Mouse (Mus musculus): ENCODE results near the gene Olfr820. TPM values are rescaled to one million over a fixed set of nuclear protein-coding genes. Genes with fewer than 3 reads are reported as not detected.
"Not testable (repeated sequence)": the region's sequence is repeated elsewhere in the genome, so short reads cannot be mapped to it uniquely, and the experiment has no call there.

Gene Olfr820
- polyA plus RNA-seq (2016; fragmentation: Nextera tagmentation; extraction: Ambion mirVana) = not detected in 2 replicates

DNA sequence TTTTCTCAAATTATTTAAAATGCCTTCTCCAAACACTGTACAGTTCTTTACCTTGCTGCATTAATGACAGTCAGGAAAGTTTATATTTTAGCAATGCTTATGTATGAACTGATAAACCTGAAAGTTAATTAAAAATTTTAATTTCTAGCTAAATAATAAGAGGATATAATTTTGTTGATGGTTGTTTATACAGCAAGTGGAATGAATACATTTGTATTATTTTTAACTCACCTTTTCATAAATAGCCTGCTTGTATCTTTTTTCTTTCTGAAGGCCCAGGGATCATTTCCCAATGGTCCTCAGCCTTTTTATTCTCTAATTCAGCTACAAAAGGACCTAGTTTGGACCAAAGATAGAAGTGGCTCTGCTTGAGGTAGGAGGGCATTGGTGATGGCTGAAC lies at the start of gene Olfr820:
Gene Olfr820 (plus strand): TSS at position 301 of the 400 bp plus-strand sequence.
- Histone ChIP-seq H3K4me1 (no peaks in the 10 kb centered on the region), H3K4me3 (no peak within 1 kb of the TSS), H3K36me3 (no peaks in the 10 kb centered on the region), H3K27ac (no peak within 1 kb of the TSS), H3K9me3 (no peaks in the 10 kb centered on the region), H3K27me3 (replicated peaks) (no peaks in the 10 kb centered on the region), H3K9ac (no peak within 1 kb of the TSS), H3K4me2 (replicated peaks) (no peak within 1 kb of the TSS)
- no peak for ATAC-seq (ENCODE audit: low FRiP score, low read depth)

DNA sequence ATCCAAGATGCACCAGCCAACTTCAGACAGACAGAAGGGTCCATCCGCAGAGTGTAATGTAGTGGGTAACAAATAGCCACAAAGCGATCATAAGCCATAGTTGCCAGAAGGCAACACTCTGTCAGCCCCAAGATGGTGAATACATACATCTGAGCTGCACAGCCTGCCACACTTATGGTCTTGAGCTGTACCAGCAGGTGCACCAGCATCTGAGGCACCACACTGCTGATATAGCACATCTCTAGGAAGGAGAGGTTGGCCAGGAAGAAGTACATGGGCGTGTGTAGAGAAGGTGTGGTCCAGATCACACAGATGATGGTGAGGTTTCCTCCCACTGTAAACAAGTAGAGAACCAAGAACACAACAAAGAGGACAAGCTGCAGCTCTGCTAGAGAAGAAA lies 46.2 kb upstream of the Olfr820 start:
- H3K27ac ChIP-seq; H3K4me1 ChIP-seq; H3K4me3 ChIP-seq; H3K9me3 ChIP-seq; H3K9ac ChIP-seq; H3K36me3 ChIP-seq; H3K27me3 ChIP-seq (replicated peaks); ATAC-seq (ENCODE audit: low FRiP score, low read depth); H3K4me2 ChIP-seq (replicated peaks): not testable (repeated sequence)
- 100% methylated on average over 2 of the region's 3 CpGs for WGBS

DNA sequence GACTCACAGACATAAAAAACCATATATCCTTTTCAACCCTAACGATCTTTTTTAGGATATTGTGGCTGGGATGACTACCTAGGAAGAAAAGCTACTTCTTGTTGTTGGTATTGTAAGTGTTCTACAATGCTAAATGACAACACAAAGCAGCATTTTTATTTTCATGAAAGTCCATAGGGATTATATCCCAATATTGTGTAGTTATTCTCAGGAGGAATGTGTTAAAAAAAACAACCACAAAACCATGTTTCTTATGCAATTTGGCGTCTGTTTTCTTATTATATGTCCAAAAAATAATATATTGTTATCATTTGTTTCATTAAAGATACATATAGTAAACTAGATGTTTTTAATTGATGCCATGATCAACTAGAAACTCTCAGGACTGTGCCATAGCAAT lies 45.3 kb upstream of the Olfr820 start, which contains the start of gene Olfr819:
Gene Olfr819 (minus strand): TSS at position 101 of the 400 bp plus-strand sequence.
- 85% methylated on average over 2 of the region's 2 CpGs for WGBS
- H3K36me3 ChIP-seq, H3K27ac ChIP-seq: not testable (repeated sequence)

DNA sequence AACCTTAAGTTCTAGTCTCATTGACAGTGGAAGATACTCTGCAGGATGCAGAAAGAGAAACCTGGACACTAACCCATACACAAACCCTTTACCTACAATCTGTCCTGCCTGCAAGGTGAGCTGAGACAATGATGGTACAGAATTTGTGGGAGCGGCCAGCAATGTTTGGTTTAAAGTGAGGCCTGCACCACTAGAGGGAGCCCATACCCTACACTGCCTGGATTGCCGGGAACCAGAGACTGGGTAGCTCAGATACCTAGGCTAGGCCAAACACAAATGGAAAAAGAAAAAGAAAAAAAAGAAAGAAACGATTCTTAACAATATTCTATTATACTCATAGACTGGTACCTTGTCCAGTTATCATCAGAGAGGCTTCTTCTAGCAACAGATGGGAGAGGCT lies 39.4 kb upstream of the Olfr820 start:
- ATAC-seq (ENCODE audit: low FRiP score, low read depth) = peak; percentile 72
- H3K4me2 ChIP-seq (replicated peaks); H3K9ac ChIP-seq; H3K9me3 ChIP-seq; H3K27me3 ChIP-seq (replicated peaks); H3K4me3 ChIP-seq; H3K27ac ChIP-seq; H3K4me1 ChIP-seq; H3K36me3 ChIP-seq: not testable (repeated sequence)
- whole genome bisulfite sequencing = no CpG with 5 or more reads among the region's 3 CpGs

More for the DNA sequence above, 45.3 kb upstream of the Olfr820 start, which contains the start of gene Olfr819:
- ATAC-seq (ENCODE audit: low FRiP score, low read depth); H3K4me1 ChIP-seq; H3K27me3 ChIP-seq (replicated peaks); H3K4me2 ChIP-seq (replicated peaks); H3K9ac ChIP-seq; H3K9me3 ChIP-seq; H3K4me3 ChIP-seq: not testable (repeated sequence)

DNA sequence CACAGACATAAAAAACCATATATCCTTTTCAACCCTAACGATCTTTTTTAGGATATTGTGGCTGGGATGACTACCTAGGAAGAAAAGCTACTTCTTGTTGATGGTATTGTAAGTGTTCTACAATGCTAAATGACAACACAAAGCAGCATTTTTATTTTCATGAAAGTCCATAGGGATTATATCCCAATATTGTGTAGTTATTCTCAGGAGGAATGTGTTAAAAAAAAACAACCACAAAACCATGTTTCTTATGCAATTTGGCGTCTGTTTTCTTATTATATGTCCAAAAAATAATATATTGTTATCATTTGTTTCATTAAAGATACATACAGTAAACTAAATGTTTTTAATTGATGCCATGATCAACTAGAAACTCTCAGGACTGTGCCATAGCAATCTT lies 36.4 kb upstream of the Olfr820 start, which contains the start of gene Olfr247:
Gene Olfr247 (minus strand): TSS at position 101 of the 400 bp plus-strand sequence.
- ATAC-seq (ENCODE audit: low FRiP score, low read depth); H3K4me2 ChIP-seq (replicated peaks); H3K4me1 ChIP-seq; H3K9ac ChIP-seq; H3K36me3 ChIP-seq; H3K9me3 ChIP-seq; H3K4me3 ChIP-seq; H3K27me3 ChIP-seq (replicated peaks); H3K27ac ChIP-seq: not testable (repeated sequence)
- no CpG with 5 or more reads among the region's 2 CpGs for WGBS

DNA sequence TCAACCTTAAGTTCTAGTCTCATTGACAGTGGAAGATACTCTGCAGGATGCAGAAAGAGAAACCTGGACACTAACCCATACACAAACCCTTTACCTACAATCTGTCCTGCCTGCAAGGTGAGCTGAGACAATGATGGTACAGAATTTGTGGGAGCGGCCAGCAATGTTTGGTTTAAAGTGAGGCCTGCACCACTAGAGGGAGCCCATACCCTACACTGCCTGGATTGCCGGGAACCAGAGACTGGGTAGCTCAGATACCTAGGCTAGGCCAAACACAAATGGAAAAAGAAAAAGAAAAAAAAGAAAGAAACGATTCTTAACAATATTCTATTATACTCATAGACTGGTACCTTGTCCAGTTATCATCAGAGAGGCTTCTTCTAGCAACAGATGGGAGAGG lies 30.6 kb upstream of the Olfr820 start:
- ATAC-seq (ENCODE audit: low FRiP score, low read depth) = peak; percentile 56
- H3K9ac ChIP-seq; H3K27ac ChIP-seq; H3K4me2 ChIP-seq (replicated peaks); H3K36me3 ChIP-seq; H3K4me3 ChIP-seq; H3K4me1 ChIP-seq; H3K27me3 ChIP-seq (replicated peaks); H3K9me3 ChIP-seq: not testable (repeated sequence)
- WGBS = no CpG with 5 or more reads among the region's 3 CpGs

DNA sequence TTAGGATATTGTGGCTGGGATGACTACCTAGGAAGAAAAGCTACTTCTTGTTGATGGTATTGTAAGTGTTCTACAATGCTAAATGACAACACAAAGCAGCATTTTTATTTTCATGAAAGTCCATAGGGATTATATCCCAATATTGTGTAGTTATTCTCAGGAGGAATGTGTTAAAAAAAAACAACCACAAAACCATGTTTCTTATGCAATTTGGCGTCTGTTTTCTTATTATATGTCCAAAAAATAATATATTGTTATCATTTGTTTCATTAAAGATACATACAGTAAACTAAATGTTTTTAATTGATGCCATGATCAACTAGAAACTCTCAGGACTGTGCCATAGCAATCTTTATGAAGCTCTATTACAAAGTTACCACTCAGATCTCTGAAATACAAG lies 27.5 kb upstream of the Olfr820 start, which contains the start of gene Gm10310:
Gene Gm10310 (minus strand): TSS at position 101 of the 400 bp plus-strand sequence.
- H3K9ac ChIP-seq; H3K36me3 ChIP-seq; ATAC-seq (ENCODE audit: low FRiP score, low read depth); H3K9me3 ChIP-seq; H3K4me2 ChIP-seq (replicated peaks); H3K27ac ChIP-seq; H3K4me1 ChIP-seq; H3K4me3 ChIP-seq; H3K27me3 ChIP-seq (replicated peaks): not testable (repeated sequence)
- no CpG with 5 or more reads among the region's 1 CpGs for WGBS

DNA sequence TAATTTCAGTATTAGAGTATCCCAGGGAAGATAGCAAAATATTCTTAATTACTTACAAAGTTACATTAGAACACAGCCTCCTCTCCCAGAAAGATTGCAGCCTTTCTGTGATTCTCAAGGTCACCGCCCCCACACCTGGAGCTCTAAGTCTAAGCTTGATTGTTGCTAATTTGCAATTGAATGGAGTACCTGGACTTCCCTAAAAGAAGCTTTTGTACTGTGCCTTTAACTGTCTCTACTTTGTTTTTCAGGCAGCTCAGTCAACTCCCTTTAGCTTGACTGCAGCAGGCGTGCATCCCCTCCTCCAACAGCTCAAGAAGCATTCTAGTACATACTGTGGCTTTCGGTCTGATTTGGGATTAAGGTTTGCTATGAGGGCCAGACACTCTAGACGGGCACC lies 8.3 kb upstream of the Olfr820 start:
- H3K4me1 ChIP-seq; H3K9ac ChIP-seq; H3K27me3 ChIP-seq (replicated peaks); ATAC-seq (ENCODE audit: low FRiP score, low read depth); H3K36me3 ChIP-seq; H3K9me3 ChIP-seq; H3K4me3 ChIP-seq; H3K4me2 ChIP-seq (replicated peaks); H3K27ac ChIP-seq: not testable (repeated sequence)
- WGBS = 89% methylated on average over 4 of the region's 4 CpGs

DNA sequence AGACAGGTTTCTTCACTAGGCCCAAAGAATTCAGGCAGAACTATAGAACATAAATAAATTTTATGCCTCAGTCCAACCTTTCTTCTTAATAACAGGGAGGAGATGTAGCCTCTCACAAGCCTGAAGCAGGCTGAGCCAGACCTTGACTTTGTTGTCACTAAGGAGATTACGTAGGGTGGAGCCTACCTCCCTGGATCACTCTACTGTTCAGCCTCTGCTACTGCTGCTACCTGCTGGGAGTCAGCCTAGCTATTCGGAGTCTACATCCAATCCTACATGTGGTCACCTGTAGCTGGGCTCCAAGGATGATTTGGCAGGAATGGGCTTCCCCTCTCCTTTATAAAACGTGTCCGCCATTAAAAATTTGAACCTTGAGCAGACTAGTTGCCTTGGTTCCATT lies 7.1 kb upstream of the Olfr820 start:
- not testable (repeated sequence) for ATAC-seq (ENCODE audit: low FRiP score, low read depth); H3K9ac ChIP-seq; H3K4me3 ChIP-seq; H3K36me3 ChIP-seq; H3K27me3 ChIP-seq (replicated peaks); H3K4me1 ChIP-seq; H3K27ac ChIP-seq; H3K9me3 ChIP-seq; H3K4me2 ChIP-seq (replicated peaks)
- 94% methylated on average over 4 of the region's 4 CpGs for WGBS

DNA sequence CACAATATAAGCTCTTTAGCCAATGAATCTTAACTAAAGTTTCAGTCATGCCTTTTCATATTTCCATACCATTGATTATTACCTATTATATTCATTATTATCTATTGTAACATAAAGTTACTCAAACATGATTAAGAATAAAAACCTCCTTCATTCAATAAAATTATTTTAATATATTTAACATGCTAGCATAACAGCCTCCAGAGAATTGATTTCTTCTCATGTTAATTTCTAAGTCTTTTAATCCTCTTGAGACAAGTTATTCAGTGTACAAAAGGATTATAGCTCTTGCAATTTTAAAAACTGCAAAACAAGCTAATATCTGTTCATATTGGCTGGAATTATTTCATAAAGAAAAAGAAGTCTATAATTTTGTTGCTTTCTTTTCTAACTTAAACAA lies 17.6 kb downstream of the Olfr820 start, which contains the start of gene Olfr821:
Gene Olfr821 (plus strand): TSS at position 301 of the 400 bp plus-strand sequence.
- Histone ChIP-seq H3K4me3 (no peak within 1 kb of the TSS), H3K9ac (no peak within 1 kb of the TSS), H3K36me3 (no peaks in the 10 kb centered on the region), H3K9me3 (no peaks in the 10 kb centered on the region), H3K27ac (no peak within 1 kb of the TSS), H3K4me1 (no peaks in the 10 kb centered on the region), H3K4me2 (replicated peaks) (no peak within 1 kb of the TSS), H3K27me3 (replicated peaks) (no peaks in the 10 kb centered on the region)
- ATAC-seq (ENCODE audit: low FRiP score, low read depth) = no peak

DNA sequence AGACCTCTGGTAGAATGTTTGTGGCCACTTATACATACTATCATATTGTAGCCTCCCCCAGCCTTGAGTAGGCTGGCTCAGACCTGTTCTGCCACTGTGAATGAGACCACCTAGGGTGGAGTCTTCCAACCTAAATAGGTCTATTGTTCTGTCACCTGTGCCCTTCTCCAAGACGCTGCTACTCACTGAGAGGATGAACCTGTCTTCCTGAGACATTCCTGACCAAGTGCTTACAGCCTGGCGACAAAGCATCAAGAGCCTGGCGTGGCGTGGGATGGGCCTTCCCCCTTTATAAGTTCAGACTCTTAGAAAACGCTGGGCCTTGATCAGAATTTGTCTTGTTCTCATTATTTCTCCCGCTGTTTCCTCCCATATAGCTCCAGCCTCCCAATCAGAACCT lies 24.7 kb downstream of the Olfr820 start:
- ATAC-seq (ENCODE audit: low FRiP score, low read depth) = no peak
- Histone ChIP-seq H3K4me1 (no peaks in the 10 kb centered on the region), H3K9me3 (no peaks in the 10 kb centered on the region), H3K36me3 (no peaks in the 10 kb centered on the region), H3K9ac (no peak overlapping the region), H3K27ac (no peak overlapping the region), H3K4me3 (no peak overlapping the region), H3K27me3 (replicated peaks) (no peaks in the 10 kb centered on the region), H3K4me2 (replicated peaks) (no peak overlapping the region)
- WGBS = 80% methylated on average over 6 of the region's 6 CpGs
